Mouse (Mus musculus): ENCODE measurements around the gene Dmrta2. TPM values are rescaled to one million over a fixed set of nuclear protein-coding genes. Genes with fewer than 3 reads are reported as not detected.

Gene Dmrta2
- polyA plus RNA-seq, 1 experiment from 2014 or later = 0.86 TPM

DNA sequence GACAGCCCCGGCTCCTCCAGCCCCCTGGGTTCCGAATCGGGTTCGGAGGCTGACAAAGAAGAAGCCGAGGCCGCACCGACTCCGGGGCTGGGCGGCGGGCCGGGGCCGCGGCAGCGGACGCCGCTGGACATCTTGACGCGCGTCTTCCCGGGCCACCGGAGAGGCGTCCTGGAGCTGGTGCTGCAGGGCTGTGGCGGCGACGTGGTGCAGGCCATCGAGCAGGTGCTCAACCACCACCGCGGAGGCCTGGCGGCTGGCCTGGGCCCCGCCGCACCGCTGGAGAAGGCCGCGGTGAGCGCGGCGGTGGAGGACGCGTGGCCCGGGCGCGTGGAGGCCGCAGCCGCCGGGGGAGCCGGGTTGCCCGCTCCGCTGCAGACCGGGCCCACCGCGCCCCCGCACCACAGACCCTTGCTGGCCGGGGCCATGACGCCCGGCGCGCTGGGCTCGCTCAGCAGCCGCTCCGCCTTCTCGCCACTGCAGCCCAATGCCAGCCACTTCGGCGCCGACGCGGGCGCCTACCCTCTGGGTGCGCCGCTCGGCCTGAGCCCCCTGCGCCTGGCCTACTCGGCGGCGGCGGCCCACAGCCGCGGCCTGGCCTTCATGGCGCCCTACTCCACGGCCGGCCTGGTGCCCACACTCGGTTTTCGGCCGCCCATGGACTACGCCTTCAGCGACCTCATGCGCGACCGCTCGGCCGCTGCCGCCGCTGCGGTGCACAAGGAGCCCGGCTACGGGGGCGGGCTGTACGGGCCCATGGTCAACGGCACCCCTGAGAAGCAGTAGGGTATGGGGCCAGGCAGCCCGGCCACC, 4.2 kb downstream of the Dmrta2 start:
- H3K4me3 ChIP-seq (ENCODE audit: low read depth, low read length) = peak overlapping the region; percentile 28
- no peaks in the 10 kb centered on the region for H3K36me3 ChIP-seq (replicated peaks; ENCODE audit: control insufficient read depth, insufficient read depth, low read depth, low read length)
- peak overlapping the region; percentile 52 for H3K4me2 ChIP-seq (ENCODE audit: low read depth, low read length)
- 1% methylated on average over 98 of the region's 99 CpGs for WGBS
- no peaks in the 10 kb centered on the region for H3K9me3 ChIP-seq (replicated peaks; ENCODE audit: control insufficient read depth, low read length)
- peak overlapping the region; percentile 48 for H3K9ac ChIP-seq (replicated peaks; ENCODE audit: low read length)
- H3K27me3 ChIP-seq (ENCODE audit: control insufficient read depth, insufficient read depth, low read length) = peaks cover 82% of the 10 kb centered on the region
- H3K4me1 ChIP-seq (ENCODE audit: control insufficient read depth, insufficient read depth, low read length) = peaks cover 8% of the 10 kb centered on the region
- DNase-seq (ENCODE audit: low spot score) = peak; percentile 37
- no peak for ATAC-seq (replicated peaks; ENCODE audit: insufficient number of reproducible peaks, low FRiP score, low TSS enrichment, low read depth)
- H3K27ac ChIP-seq (replicated peaks; ENCODE audit: low read depth, low read length) = no peak overlapping the region

- DNase-seq (ENCODE audit: low spot score) = no peak
- Histone ChIP-seq H3K4me2 (ENCODE audit: low read depth, low read length) (peak overlapping the region; percentile 23), H3K27me3 (ENCODE audit: control insufficient read depth, insufficient read depth, low read length) (peaks cover 80% of the 10 kb centered on the region), H3K4me3 (ENCODE audit: low read depth, low read length) (peak overlapping the region; percentile 28), H3K4me1 (ENCODE audit: control insufficient read depth, insufficient read depth, low read length) (peaks cover 8% of the 10 kb centered on the region), H3K9me3 (replicated peaks; ENCODE audit: control insufficient read depth, low read length) (no peaks in the 10 kb centered on the region), H3K27ac (replicated peaks; ENCODE audit: low read depth, low read length) (no peak overlapping the region), H3K36me3 (replicated peaks; ENCODE audit: control insufficient read depth, insufficient read depth, low read depth, low read length) (no peaks in the 10 kb centered on the region), H3K9ac (replicated peaks; ENCODE audit: low read length) (peak overlapping the region; percentile 48)
- 3% methylated on average over 30 of the region's 30 CpGs for WGBS
- ATAC-seq (replicated peaks; ENCODE audit: insufficient number of reproducible peaks, low FRiP score, low TSS enrichment, low read depth) = no peak
These were observed 4.9 kb downstream of the Dmrta2 start for GRCm38 (mm10) chr4:109982681-109983265.

GRCm38 (mm10) chr4:109983281-109984001, 5.6 kb downstream of the Dmrta2 start:
- Histone ChIP-seq H3K27ac (replicated peaks; ENCODE audit: low read depth, low read length) (no peak overlapping the region), H3K4me1 (ENCODE audit: control insufficient read depth, insufficient read depth, low read length) (peaks cover 2% of the 10 kb centered on the region), H3K4me3 (ENCODE audit: low read depth, low read length) (no peak overlapping the region), H3K4me2 (ENCODE audit: low read depth, low read length) (no peak overlapping the region; the same call in 1 of the 2 replicates), H3K27me3 (ENCODE audit: control insufficient read depth, insufficient read depth, low read length) (peaks cover 79% of the 10 kb centered on the region), H3K9me3 (replicated peaks; ENCODE audit: control insufficient read depth, low read length) (no peaks in the 10 kb centered on the region), H3K36me3 (replicated peaks; ENCODE audit: control insufficient read depth, insufficient read depth, low read depth, low read length) (no peaks in the 10 kb centered on the region), H3K9ac (replicated peaks; ENCODE audit: low read length) (no peak overlapping the region)
- ATAC-seq (replicated peaks; ENCODE audit: insufficient number of reproducible peaks, low FRiP score, low TSS enrichment, low read depth) (no peak), DNase-seq (ENCODE audit: low spot score) (peak; percentile 44)
- WGBS = under 1% methylated on average over 49 of the region's 49 CpGs

- Histone ChIP-seq H3K4me2 (ENCODE audit: low read depth, low read length) (no peak overlapping the region; the same call in 1 of the 2 replicates), H3K27ac (replicated peaks; ENCODE audit: low read depth, low read length) (no peak overlapping the region), H3K9me3 (replicated peaks; ENCODE audit: control insufficient read depth, low read length) (no peaks in the 10 kb centered on the region), H3K36me3 (replicated peaks; ENCODE audit: control insufficient read depth, insufficient read depth, low read depth, low read length) (no peaks in the 10 kb centered on the region), H3K9ac (replicated peaks; ENCODE audit: low read length) (no peak overlapping the region), H3K27me3 (ENCODE audit: control insufficient read depth, insufficient read depth, low read length) (peaks cover 77% of the 10 kb centered on the region), H3K4me3 (ENCODE audit: low read depth, low read length) (no peak overlapping the region), H3K4me1 (ENCODE audit: control insufficient read depth, insufficient read depth, low read length) (peaks cover 2% of the 10 kb centered on the region)
- ATAC-seq (replicated peaks; ENCODE audit: insufficient number of reproducible peaks, low FRiP score, low TSS enrichment, low read depth) = no peak
- WGBS = 1% methylated on average over 20 of the region's 24 CpGs
- no peak for DNase-seq (ENCODE audit: low spot score)
These were observed 6.2 kb downstream of the Dmrta2 start for GRCm38 (mm10) chr4:109984011-109984411.

- H3K4me1 ChIP-seq (ENCODE audit: control insufficient read depth, insufficient read depth, low read length) = peaks cover 2% of the 10 kb centered on the region
- H3K27me3 ChIP-seq (ENCODE audit: control insufficient read depth, insufficient read depth, low read length) = peaks cover 74% of the 10 kb centered on the region
- H3K36me3 ChIP-seq (replicated peaks; ENCODE audit: control insufficient read depth, insufficient read depth, low read depth, low read length) = no peaks in the 10 kb centered on the region
- no peak overlapping the region for H3K27ac ChIP-seq (replicated peaks; ENCODE audit: low read depth, low read length)
- H3K4me2 ChIP-seq (ENCODE audit: low read depth, low read length) = no peak overlapping the region
- no peak overlapping the region for H3K9ac ChIP-seq (replicated peaks; ENCODE audit: low read length)
- ATAC-seq (replicated peaks; ENCODE audit: insufficient number of reproducible peaks, low FRiP score, low TSS enrichment, low read depth) (no peak), DNase-seq (ENCODE audit: low spot score) (no peak)
- no peaks in the 10 kb centered on the region for H3K9me3 ChIP-seq (replicated peaks; ENCODE audit: control insufficient read depth, low read length)
- no peak overlapping the region for H3K4me3 ChIP-seq (ENCODE audit: low read depth, low read length)
- WGBS = under 1% methylated on average over 38 of the region's 38 CpGs
These were observed 6.9 kb downstream of the Dmrta2 start for GRCm38 (mm10) chr4:109984496-109985423.

DNA sequence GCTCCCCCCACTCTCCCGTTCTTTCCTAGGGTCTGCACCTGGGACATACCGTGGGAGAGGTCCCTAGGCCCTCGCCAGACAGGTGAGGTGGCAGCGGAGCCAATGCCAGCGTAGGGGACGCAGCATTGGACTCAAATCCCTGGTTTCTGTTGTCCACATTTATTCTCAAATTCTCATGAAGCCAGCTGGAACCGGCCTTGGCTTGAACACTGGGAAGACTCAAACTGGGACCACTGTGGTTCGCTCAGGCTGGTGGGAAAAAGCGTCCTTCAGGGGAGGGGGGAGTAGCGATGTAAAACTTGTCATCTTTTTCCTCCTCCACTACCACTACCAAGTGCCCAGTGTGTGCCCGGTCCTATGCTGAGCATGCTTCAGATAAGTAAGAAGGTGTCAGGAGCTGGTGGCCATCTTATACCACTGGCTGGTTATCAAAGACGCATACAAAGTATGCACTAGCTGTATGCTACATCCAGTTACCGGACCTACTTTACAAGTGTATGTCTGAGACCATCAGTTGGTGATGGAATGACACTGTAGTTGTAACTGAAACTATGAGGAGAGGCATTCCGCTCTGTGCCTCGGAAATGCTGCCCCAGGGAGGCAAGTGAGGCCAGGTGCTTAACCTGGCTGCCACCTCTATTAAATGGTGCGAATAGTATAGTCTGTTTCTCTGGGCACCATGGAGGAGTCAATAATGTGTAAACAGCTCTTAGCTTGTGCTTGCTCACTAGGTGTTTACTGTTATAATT, 7.7 kb downstream of the Dmrta2 start:
- DNase-seq (ENCODE audit: low spot score) = no peak
- ATAC-seq (replicated peaks; ENCODE audit: insufficient number of reproducible peaks, low FRiP score, low TSS enrichment, low read depth) = no peak
- Histone ChIP-seq H3K9ac (replicated peaks; ENCODE audit: low read length) (no peak overlapping the region), H3K4me2 (ENCODE audit: low read depth, low read length) (no peak overlapping the region), H3K36me3 (replicated peaks; ENCODE audit: control insufficient read depth, insufficient read depth, low read depth, low read length) (no peaks in the 10 kb centered on the region), H3K4me3 (ENCODE audit: low read depth, low read length) (no peak overlapping the region), H3K27me3 (ENCODE audit: control insufficient read depth, insufficient read depth, low read length) (peaks cover 66% of the 10 kb centered on the region), H3K27ac (replicated peaks; ENCODE audit: low read depth, low read length) (no peak overlapping the region), H3K4me1 (ENCODE audit: control insufficient read depth, insufficient read depth, low read length) (peaks cover 2% of the 10 kb centered on the region), H3K9me3 (replicated peaks; ENCODE audit: control insufficient read depth, low read length) (no peaks in the 10 kb centered on the region)
- 3% methylated on average over 16 of the region's 16 CpGs for WGBS

GRCm38 (mm10) chr4:109986301-109986700, 8.4 kb downstream of the Dmrta2 start:
- DNase-seq (ENCODE audit: low spot score) = no peak
- H3K4me2 ChIP-seq (ENCODE audit: low read depth, low read length) = no peak overlapping the region
- no peak overlapping the region for H3K4me3 ChIP-seq (ENCODE audit: low read depth, low read length)
- no peak for ATAC-seq (replicated peaks; ENCODE audit: insufficient number of reproducible peaks, low FRiP score, low TSS enrichment, low read depth)
- peaks cover 2% of the 10 kb centered on the region for H3K4me1 ChIP-seq (ENCODE audit: control insufficient read depth, insufficient read depth, low read length)
- no peak overlapping the region for H3K9ac ChIP-seq (replicated peaks; ENCODE audit: low read length)
- no peak overlapping the region for H3K27ac ChIP-seq (replicated peaks; ENCODE audit: low read depth, low read length)
- 2% methylated on average over 9 of the region's 9 CpGs for WGBS
- no peaks in the 10 kb centered on the region for H3K36me3 ChIP-seq (replicated peaks; ENCODE audit: control insufficient read depth, insufficient read depth, low read depth, low read length)
- peaks cover 67% of the 10 kb centered on the region for H3K27me3 ChIP-seq (ENCODE audit: control insufficient read depth, insufficient read depth, low read length)
- H3K9me3 ChIP-seq (replicated peaks; ENCODE audit: control insufficient read depth, low read length) = no peaks in the 10 kb centered on the region
